Mouse (Mus musculus) heart, postnatal 0 days (tissue): ENCODE measurements at regions not wholly inside any gene's neighbourhood (a gene's known extent, or its start where the extent isn't known, plus 50 kb on each side); places are given as distances from the start of the nearest gene placed in this dataset.

Experiments used
- CTCF ChIP-seq: IDR thresholded peaks from 2 replicates; pipeline ENCODE4 v1.5.1; 2016; ENCODE audit warnings: antibody characterized with exemption, control low read depth, low read depth
- EP300 ChIP-seq: IDR thresholded peaks from 2 replicates; pipeline ENCODE4 v1.6.1; 2016; ENCODE audit warnings: antibody characterized with exemption, low read depth

DNA sequence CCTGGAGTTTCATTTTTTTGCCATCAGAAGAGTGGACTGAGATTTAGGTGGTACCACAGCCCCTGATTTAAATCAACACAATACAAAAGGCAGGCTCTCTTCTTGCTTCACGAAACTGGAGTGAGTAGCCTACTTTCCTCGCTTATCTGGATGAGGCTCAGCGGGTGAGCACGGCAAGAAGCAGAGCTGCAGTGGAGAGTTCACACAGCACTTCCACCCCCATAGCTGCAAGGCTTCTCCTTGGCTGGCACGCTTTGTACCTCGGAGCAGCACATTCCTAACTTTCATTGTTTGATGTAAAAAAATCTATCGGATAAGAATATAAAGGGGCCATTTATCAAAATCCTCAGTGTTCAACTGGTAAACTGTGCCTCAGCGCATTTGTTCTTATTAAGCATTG is 72.8 kb upstream of the Agbl1 start:
- TF ChIP-seq CTCF = no peak
- TF ChIP-seq EP300 = no peak
